Mouse (Mus musculus) frontal cortex, postnatal 25 days (tissue): Measurements from ENCODE around the gene Cyp46a1.

Experiments
- DNase-seq, 2 experiments: peaks; one replicate each; pipeline ENCODE4 v3.0.0; 2022; ENCODE audit warnings: low spot score in 2 of 2

Gene Cyp46a1

DNA sequence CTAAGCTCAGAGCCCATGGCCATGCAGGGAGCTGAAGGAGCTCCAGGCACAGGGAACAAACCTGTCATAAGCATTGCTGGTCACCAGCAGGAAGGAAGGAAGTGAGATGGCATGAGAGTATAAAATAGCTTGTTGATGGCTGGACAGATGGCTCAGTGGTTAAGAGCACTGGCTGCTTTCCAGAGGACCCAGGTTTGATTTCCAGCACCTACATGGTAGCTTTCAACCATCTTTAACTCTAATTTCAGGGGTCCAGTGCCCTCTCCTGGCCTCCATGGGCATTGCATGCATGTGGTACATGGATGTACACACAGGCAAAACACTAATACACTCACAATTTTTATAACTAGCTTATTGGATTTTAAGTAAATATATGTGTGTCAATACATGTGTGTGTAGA is 21.8 kb downstream of the Cyp46a1 start:
- no peak for DNase-seq

DNA sequence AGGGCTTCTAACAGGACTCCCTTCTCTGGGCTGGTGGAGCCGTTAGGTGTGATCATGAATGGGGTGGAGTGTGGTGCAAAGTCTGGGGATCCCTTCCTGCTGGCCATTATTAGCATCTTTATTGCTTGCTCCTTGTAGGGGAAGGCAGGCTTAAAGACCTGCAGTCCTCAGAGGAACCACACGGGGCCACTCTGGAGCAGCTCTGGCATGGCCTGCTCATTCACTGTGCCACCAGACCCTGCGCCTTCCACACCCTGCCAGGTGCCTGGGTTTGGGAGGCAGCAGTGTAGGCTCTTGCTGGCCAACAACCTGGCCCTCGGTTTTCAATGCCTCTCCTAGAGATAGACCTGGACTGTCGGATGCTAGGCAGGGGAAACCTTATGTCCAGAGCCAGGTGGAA is 29.6 kb downstream of the Cyp46a1 start:
- DNase-seq = peak; percentile 80 to 84

DNA sequence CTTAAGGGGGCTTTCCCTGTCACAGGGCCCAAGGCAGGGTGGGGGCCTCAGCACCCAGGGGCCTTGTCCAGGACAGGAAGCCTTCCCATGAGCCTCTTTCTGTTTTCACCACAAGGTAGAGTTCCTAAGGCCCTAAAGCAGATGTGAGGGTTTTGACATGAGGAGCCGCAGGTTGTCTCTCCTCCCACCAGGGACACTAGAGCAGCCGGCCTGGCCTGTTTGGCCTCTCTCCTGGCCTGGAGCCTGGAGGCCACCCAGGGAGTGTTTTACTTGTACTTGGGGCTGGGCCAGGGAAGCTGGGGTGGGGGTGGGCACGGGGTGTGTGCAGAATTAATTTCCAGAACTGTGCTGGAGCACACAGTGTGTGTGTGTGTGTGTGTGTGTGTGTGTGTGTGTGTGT is 31.2 kb downstream of the Cyp46a1 start:
- no peak for DNase-seq

DNA sequence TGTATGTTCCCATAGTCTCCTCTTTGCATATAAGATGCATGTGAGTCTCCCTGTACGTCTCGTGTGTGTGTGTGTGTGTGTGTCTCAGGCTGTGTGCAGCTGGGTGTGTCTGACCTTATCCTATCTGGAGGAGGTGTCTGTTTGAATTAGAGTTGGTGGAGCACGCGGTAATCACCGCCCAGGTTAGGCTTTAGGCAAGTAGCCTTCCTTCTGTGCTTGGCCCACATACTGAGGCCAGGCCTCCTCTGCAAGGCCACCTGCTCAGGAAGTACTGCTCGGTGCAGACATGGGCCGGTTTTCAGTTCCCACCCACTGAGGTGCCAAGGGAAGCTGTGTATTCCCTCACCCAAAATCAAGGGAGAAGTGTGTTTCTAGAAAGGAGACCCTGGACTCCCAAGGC is 31.7 kb downstream of the Cyp46a1 start:
- DNase-seq = no peak

DNA sequence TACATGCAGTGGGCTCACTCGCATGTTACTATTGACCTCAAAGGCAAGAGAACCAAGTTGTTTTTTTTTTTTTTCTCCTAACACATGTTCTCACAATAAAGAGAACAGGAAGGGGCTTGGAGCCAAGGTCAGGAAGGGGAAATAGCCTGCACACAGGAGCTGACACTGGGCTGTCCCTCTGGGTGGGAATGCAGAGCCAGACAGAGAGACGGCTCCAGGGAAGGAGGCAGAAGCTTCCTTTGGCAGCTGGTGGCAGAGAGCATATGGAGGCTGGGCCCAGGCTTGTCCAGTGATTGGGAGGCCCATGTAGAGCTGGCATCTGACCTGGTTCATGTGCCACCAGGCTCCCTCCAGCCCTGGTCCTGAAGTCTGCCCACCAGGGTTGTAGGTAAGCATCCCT is 33.7 kb downstream of the Cyp46a1 start:
- no peak for DNase-seq

DNA sequence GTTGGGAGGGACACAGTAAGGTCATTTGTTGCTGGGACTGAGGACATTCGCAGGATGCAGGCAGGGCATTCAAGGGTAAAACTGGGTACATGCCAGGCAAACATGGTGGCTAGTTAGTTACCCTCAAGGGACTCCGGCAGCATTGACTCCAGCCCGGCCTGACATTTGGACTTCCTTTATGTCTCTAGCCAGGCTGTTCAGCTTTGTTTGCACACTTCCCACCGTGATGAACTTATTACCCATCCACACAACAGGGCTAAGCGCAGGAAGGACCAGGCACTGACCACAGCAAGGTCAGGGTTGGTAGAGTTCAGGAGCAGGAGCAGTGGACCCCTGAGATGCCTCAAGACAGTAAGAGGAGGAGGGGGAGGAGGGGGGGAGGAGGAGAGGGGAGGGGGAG is 34.7 kb downstream of the Cyp46a1 start:
- DNase-seq = no peak

DNA sequence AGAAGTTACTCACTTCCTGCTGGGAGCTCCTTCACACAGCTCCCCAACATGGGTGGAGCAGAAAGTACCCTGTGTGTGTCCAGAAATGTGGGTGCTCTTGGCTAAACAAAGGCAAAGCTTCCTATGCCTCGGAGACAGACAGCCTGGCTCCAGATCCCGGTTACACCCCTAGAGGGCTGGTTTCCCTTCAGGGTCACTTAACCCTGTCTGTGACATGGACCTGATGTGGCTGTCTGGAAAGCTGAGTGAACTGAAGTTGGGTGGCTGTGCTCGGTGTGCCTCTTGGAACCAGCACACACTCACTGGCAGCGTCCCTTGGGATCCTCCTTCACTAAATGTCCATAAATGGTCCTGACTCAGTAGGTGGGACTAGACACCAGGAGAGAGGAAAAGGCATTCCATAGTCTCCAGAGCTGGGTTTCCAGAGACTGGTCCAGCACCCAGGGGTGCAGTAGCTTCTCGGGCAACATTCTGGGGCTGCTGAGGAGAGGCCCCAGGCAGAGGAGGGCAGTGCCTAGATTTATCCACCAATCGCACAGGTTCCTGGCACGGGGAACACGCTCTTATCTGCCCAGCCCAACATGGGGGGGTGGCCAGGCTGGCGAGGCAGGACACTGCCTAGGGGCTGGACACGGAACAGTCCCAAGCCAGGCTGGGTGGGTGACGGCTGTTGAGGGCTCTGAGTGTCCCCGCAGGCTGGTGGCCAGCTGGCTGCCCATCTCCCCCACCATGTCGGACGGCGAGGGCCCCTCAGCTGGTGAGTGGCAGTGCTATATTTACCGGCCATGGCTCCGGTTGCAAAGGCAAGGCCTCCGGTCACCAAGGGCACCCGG is 36.6 kb downstream of the Cyp46a1 start, which contains the start of gene Eml1:
Gene Eml1, plus strand, starts transcription at position 362 of the 833 bp plus-strand sequence.
- no peak for DNase-seq

DNA sequence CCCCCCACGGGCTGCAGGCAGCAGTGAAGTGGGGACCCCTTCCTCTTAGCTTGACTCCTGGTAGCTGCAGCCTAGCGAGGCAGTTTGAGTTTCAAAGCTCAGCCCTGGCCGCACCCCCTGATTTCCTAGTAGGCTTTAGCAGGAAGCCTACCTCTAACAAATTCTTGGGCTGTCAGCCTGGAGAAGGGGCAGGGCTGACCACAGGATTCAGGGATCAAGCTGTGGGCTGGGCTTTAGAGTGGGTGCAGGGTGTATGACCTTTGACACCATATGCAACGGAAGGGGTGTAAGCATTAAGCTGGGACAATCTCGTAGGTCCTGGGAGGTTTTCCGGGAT is 37.2 kb downstream of the Cyp46a1 start:
- no peak for DNase-seq

DNA sequence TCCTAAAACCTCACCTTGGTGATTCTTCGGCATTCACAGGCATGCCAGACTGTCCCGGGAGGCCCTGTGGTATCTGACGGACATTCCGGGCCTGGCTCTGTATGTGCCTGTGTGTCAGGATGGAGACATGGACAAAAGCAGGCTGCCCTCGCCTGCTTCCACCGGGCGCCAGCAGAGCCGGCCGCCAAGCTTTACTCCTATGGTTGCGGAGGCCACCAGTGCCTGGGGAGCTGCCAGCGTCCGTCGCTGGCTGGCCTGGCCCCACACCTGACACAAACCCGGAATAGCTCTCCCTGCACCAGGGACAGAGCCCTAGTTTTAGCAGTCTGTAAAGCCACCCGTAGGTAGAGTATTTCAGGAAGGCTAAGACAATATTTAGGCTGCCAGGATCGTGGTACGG is 38.1 kb downstream of the Cyp46a1 start:
- no peak for DNase-seq

DNA sequence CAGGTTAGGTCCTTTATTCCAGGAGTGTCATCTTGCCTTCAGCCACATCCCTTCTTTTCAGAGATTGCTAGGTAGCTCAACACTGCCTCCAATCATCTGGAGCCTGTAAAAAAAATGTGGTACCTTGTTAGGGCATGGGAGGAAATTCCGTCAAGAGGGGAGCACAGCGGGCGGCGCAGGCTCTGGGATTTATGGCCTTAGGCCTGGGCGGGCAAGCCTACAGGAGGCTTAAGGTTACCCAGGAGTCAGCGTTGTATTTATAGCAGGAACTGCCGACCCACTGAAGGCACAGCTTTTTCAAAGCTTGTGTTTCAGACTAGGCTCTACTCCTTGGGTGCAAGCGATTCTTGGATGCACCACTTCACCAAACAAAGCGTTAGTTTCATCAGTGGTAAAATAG is 39.4 kb downstream of the Cyp46a1 start:
- no peak for DNase-seq

DNA sequence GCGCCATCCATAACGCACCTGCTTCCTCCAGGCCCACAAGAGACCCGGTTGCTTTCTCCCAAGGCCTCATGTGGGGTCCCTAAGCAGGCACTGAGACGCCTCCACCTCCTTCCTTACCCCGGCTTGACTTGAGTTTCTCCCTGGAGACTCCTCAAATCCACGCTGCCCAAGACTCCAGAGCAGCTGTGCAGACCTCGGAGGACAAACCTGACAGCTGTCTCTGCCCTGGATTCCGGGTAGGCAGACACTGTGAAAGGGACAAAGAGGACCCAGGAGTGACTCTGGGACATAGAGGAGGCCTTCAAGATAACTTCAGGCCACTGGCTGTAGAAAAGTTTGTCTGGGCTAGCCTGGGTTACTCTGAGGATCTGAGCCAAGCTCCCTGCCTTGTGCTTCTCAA is 40.5 kb downstream of the Cyp46a1 start:
- DNase-seq = no peak

DNA sequence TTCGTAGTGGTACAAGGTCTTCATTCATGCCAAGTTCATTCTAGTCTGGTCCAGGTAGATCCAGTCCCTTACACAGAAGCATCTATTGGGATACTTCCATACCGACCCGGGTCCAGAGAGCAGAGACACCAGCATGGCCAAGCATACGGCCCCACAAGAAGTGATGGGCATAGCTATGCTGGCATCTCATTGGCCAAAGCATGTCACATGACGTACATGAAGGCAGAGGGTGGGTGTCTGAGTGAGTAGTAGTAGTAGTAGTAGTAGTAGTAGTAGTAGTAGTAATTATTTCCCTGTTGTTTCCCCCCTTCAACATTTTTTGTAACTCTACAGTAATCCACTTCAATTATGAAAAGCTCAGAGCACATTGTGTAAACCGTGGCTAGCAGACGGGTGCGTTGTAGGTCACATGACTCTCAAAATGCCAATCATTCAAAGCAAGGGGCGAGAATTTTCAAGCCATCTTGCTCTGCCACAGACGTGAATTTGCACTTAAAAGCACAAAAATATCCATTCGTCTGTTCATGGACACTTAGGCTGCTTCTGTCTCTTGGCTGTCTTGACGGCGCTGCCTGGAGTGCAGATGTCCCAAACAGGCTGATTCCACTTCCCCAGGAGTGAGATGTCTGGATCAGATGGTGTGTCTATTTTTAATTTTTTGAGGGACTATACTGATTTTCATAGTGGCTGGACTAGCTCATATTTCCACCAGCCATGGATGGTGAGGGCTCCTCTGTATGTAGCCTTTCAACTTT is 44.4 kb downstream of the Cyp46a1 start:
- no peak for DNase-seq

DNA sequence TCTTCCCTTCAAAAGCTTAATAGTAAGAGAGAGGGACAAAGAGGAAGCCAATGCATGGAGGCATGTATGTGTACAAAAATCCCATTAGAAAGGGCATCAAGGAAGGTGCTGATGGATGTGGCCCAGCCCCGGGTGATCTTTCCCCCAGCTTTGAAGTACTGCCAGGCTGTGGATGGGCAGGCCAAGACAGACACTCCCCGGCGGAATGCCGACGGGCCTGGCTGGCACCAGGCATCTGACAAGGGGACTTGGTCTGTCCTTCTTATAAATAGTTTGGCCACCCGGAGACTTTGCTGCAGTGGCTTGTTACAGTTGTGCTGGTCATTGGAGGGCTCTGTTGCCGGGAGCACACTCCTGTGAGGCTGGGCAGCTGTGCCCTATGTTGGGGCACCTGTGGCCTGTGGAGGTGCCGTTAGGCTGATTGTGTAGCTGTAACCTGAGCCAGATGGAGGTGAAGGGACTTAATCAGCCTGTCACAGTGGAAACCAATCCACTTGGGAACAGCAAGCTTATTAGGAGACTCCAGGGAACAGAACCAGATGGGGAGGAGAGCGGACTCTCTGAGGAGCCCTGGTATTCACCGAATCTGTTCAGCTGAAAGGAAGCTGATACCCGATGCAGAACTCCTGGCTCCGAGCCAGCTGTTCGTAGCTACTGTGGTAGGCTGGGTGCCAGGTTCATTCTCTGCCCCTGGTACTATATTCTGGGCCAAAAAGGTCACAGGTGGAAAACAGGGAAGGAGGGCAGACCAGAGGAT is 52.5 kb downstream of the Cyp46a1 start:
- no peak for DNase-seq

DNA sequence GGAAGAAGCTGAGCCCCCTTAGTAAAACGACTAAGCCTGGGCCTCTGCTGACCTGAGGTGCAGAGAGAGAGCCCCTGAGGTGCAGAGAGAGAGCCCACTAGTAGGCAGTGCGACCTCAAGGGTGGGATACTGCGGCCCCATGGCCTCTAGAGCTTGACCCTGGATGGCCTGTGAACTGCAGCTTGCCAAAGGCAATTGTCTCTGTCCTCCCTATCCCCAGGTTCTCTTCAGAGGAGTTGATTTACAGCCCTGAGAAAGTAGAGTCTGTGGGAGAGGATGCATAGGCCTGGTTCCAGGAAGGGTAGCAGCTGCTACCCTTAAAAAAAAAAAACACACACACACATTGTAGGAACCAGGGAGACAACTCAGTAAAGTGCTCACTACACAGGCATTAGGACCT is 55.5 kb downstream of the Cyp46a1 start:
- no peak for DNase-seq

DNA sequence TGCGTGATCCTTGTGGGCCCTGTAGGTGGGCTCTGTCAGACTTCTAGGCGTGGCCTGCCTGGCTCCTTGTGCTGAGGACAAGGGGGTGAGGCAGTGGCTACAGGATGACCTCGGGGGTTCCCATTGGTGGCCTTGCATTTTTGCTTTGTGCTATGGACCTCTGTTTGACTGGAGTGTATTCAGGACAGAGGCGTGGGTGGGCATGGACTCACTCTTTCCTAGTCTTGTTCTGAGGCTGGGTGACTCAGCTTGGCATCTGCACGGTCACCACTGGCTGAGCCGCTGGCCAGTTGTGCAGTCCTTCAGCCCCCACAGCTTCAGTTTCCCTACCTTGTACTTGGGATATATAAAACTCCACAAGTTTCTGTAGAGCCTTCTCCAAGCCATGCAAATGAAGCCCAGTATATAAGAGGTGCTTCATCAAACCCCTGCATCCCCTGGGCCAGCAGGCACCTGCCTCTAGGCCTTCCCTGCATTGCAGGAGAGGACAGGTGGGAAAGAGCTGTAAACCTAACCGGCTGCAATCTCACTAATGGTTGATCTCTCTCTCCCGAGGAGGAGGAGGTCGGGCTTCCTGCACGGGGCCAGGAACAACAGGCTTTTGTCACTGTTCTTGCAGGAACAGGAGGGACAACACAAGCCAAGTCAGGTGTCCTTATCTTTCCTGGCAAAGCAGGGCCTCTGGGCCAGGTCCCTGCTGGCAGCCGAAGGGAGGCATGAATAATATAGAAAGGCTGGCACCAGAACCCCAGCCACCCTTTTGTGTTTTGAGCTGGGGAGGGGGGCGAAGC is 58.3 kb downstream of the Cyp46a1 start:
- DNase-seq = no peak

DNA sequence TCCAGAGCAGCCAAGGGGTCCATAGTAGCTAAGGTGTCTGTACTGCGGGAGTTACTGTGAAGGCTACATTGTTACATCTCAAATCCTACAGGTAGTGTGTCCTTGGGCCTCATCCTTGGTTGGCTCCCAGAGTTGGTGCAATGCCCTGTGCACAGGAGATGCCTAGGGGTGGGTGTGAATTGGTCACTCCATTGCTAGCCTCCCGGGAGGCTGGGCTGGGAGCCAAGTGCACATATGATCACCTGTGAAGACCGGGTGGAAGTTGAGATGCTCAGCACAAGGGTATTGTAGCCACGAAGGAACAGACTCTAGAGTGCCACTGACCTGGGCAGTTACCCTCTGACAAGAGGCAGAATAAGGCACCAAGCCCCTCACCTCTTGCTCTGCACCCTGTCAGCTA is 58.9 kb downstream of the Cyp46a1 start:
- DNase-seq = no peak

DNA sequence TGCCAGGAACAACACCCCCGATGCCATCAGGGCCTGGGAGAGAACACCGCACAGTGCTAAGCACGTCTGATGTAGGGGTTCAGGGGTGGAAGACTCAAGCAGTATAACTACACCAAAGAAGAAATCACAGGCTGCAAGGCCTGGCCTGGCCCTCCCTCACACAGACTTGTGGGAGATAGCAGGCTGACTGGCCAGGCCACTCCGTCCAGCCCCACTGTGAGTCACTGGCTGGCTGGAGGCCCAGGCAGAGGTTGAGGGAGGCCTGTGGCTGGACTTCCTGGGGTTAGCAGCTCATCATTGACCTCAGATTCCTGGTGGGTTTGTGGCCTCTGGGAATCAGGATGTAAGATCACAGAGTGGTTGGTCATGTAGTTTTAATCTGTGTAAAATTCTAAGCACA is 59.5 kb downstream of the Cyp46a1 start:
- DNase-seq = no peak

DNA sequence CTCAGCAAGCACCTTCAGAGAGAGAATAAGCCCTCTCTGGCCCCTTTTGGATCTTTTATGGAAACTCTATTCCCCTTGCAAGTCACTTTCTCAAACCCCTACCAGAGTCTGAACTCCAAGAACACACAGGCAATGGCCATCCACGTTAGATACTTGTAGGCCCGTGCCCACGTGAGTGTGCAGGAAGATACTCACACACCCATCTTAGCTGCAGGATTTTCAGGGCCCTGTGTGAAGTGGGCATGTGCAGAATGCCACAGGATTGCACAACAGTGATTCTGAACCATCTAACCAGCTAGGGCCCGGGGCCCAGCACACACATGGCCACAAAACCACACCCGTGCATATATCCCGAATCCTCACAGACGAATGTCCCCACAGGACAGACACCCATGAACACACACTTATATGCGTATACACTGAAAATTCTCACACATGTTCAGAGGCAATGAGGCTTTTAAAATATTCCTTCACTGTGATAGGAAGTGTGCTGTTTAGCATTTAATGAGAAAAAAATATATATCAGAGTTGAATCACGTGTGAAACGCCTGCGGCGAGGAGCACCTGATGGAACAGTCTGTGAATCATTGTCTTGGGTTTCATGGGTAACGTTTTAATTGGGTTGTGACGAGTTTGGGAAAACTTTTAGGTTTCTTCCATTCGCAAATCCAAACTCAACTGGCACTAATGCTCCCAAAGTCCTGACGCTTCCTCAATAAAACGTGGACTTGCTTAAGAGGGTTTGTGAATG is 60.5 kb downstream of the Cyp46a1 start:
- no peak for DNase-seq

DNA sequence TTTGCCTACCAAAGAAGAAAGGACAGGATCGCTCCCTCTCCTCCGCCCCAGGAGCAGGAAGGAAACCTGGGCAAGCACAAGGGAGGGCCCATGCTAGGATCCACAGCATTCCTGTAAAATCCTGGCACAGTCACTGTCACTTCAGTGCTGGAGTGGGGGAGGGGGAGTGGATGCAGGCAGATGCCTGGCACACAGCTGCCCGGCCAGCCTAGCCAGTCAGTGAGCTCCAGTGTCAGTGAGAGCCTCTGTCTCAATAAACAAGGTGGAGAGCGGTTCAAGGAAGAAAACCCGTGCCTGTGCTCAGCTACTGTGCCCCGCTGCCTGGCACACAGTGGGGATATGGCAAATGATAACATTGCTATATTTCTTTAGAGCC is 61.1 kb downstream of the Cyp46a1 start:
- no peak for DNase-seq

DNA sequence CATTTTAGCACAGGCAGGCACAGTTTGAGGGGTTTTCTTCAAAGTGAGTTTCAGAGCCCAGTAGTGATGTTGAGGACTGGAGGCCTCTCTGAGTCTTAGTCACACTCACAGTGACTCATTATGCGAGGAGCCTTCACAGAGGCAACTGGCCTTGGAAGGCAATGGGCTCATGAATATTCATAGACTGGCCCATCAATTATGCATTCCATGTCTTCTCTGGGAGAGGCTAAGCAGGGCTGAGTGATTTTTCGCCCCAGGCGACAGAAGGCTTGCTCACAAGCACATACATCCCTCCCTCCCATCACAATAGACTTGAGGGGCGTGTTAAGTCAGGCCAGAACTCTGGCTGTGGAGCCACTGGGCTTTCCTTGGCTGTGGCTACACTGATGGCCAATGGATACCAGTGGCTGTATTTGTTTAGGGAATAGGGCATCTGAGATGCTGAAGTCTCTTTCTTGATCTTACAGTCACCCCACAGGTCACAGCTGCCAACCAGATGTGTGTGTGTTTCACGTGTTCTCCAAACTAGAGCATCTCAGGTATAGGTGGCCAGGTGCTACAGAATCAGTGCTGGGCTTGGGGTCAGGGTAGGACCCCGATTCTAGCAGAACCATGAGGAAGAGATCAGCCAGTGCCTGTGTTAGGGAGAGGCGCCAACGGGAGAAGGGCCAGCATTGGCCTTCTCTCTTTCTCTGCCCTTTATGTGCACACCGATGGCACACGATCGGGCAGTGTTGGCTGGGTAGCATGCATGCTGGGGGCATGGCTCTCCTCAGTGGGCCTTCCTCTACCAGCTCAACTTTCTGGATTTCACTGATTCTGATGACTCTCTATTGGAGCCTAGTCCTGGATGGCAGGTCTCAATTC is 62.1 kb downstream of the Cyp46a1 start:
- DNase-seq = peak in 1 of 2 experiments; percentile 35
